Mouse (Mus musculus) kidney, postnatal 0 days (tissue): Measurements from ENCODE around the gene Taar9. TPM values are rescaled to one million over a fixed set of nuclear protein-coding genes. Genes with fewer than 3 reads are reported as not detected.

Source experiments
- ATAC-seq: fragments of 200-750 bp; cut with Nextera tagmentation; replicated peaks from 2 replicates; pipeline ENCODE4 v1.8.0; 2017; ENCODE audit warnings: low read depth, moderate number of reproducible peaks, moderate TSS enrichment, moderate library complexity; ENCODE audit not compliant: low FRiP score
- DNase-seq: peaks from one replicate; pipeline ENCODE4 v3.0.0-alpha.2; 2016; ENCODE audit warnings: low spot score
- H3K27ac ChIP-seq: fragments of 300-500 bp; sonication (generic); 2 replicates; pipeline ENCODE4 v1.5.1; 2014; ENCODE audit warnings: mild to moderate bottlenecking
- H3K27me3 ChIP-seq: fragments of 300-500 bp; sonication (generic); 2 replicates; pipeline ENCODE4 v1.6.1; 2014; ENCODE audit warnings: low read length, mixed read lengths; ENCODE audit not compliant: insufficient read depth
- H3K36me3 ChIP-seq: fragments of 300-500 bp; sonication (generic); 2 replicates; pipeline ENCODE4 v1.6.1; 2014; ENCODE audit warnings: low read length, mixed read lengths; ENCODE audit not compliant: insufficient read depth
- H3K4me1 ChIP-seq: fragments of 300-500 bp; sonication (generic); replicated peaks from 2 replicates; pipeline ENCODE4 v1.6.1; 2014; ENCODE audit warnings: antibody characterized with exemption, low read length, mixed read lengths; ENCODE audit not compliant: insufficient read depth
- H3K4me2 ChIP-seq: fragments of 300-500 bp; sonication (generic); 2 replicates; pipeline ENCODE4 v1.6.1; 2014; ENCODE audit warnings: mild to moderate bottlenecking, low read length, moderate library complexity, mixed read lengths
- H3K4me3 ChIP-seq: fragments of 300-500 bp; sonication (generic); replicated peaks from 2 replicates; pipeline ENCODE4 v1.5.1; 2014; ENCODE audit warnings: low read depth, low read length
- H3K9ac ChIP-seq: fragments of 300-500 bp; sonication (generic); 2 replicates; pipeline ENCODE4 v1.6.1; 2014; ENCODE audit warnings: low read depth, low read length
- H3K9me3 ChIP-seq: fragments of 300-500 bp; sonication (generic); replicated peaks from 2 replicates; pipeline ENCODE4 v1.6.1; 2016; ENCODE audit warnings: low read length, inconsistent platforms, mixed read lengths
- CTCF ChIP-seq: IDR thresholded peaks from 2 replicates; pipeline ENCODE4 v1.5.1; 2016; ENCODE audit warnings: antibody characterized with exemption, low read depth, mild to moderate bottlenecking, moderate library complexity
- WGBS: fragments of 180-500 bp; shearing (Covaris S2); extraction: QIAGEN DNeasy Blood & Tissue Kit; methylation state at CpG from one replicate; pipeline ENCODE4 v1.1.7; 2014; 5-methylcytosine and 5-hydroxymethylcytosine counted together
- polyA plus RNA-seq: library from polyadenylated mRNA; unstranded; fragments of >200 nt; fragmentation: Nextera tagmentation; extraction: Ambion mirVana; gene quantifications from 2 replicates; pipeline ENCODE4 v1.2.1, GENCODE M21; 2015

The Taar9 gene
- polyA plus RNA-seq, 1 experiment from 2014 or later, result not detected

- H3K9ac ChIP-seq, result no peak overlapping the region
- 58% methylated on average over 7 of the region's 7 CpGs for WGBS
- DNase-seq (no peak), ATAC-seq (no peak)
- no peak for TF ChIP-seq CTCF
- H3K4me2 ChIP-seq, result no peak overlapping the region
- H3K9me3 ChIP-seq, result no peaks in the 10 kb centered on the region
- H3K4me3 ChIP-seq, result no peak overlapping the region
- H3K4me1 ChIP-seq, result no peaks in the 10 kb centered on the region
- no peaks in the 10 kb centered on the region for H3K27me3 ChIP-seq
- H3K27ac ChIP-seq, result no peak overlapping the region
- H3K36me3 ChIP-seq, result no peaks in the 10 kb centered on the region
These were observed 24.8 kb upstream of the Taar9 start for GRCm38 (mm10) chr10:24134071-24134645.

GRCm38 (mm10) chr10:24133132-24133531 lies 23.8 kb upstream of the Taar9 start:
- H3K9me3 ChIP-seq, result no peaks in the 10 kb centered on the region
- no peaks in the 10 kb centered on the region for H3K36me3 ChIP-seq
- no peak for TF ChIP-seq CTCF
- H3K4me1 ChIP-seq, result no peaks in the 10 kb centered on the region
- H3K4me2 ChIP-seq, result no peak overlapping the region
- no peaks in the 10 kb centered on the region for H3K27me3 ChIP-seq
- 29% methylated on average over 2 of the region's 2 CpGs for WGBS
- H3K4me3 ChIP-seq, result no peak overlapping the region
- no peak overlapping the region for H3K27ac ChIP-seq
- no peak overlapping the region for H3K9ac ChIP-seq
- DNase-seq, result peak; percentile 11
- ATAC-seq, result no peak

GRCm38 (mm10) chr10:24132273-24132672 lies 22.9 kb upstream of the Taar9 start:
- H3K27ac ChIP-seq, result peak overlapping the region; percentile 81
- ATAC-seq, result peak; percentile 88
- TF ChIP-seq CTCF, result no peak
- no peaks in the 10 kb centered on the region for H3K27me3 ChIP-seq
- H3K9ac ChIP-seq, result 0 out of 2 replicates have a peak overlapping the region, but pooled peaks have one; percentile 5
- no peak overlapping the region for H3K4me3 ChIP-seq
- DNase-seq, result peak; percentile 67
- no peaks in the 10 kb centered on the region for H3K36me3 ChIP-seq
- peak overlapping the region; percentile 50; the same call in 1 of the 2 replicates for H3K4me2 ChIP-seq
- no peaks in the 10 kb centered on the region for H3K4me1 ChIP-seq
- no peaks in the 10 kb centered on the region for H3K9me3 ChIP-seq
- WGBS, result 11% methylated on average over 5 of the region's 5 CpGs

GRCm38 (mm10) chr10:24131451-24132262 lies 22.3 kb upstream of the Taar9 start:
- Histone ChIP-seq H3K9ac (0 out of 2 replicates have a peak overlapping the region, but pooled peaks have one; percentile 5), H3K36me3 (no peaks in the 10 kb centered on the region), H3K9me3 (no peaks in the 10 kb centered on the region), H3K4me1 (no peaks in the 10 kb centered on the region), H3K27ac (peak overlapping the region; percentile 81), H3K27me3 (no peaks in the 10 kb centered on the region), H3K4me3 (peak overlapping the region; percentile 16; the same call in 1 of the 2 replicates), H3K4me2 (peak overlapping the region; percentile 50)
- WGBS, result 13% methylated on average over 9 of the region's 9 CpGs
- peak; percentile 90 for TF ChIP-seq CTCF
- ATAC-seq, result peak; percentile 81
- DNase-seq, result peak; percentile 96

- H3K4me2 ChIP-seq, result no peak overlapping the region
- 45% methylated on average over 6 of the region's 6 CpGs for WGBS
- no peak for ATAC-seq
- H3K27me3 ChIP-seq, result no peaks in the 10 kb centered on the region
- H3K36me3 ChIP-seq, result no peaks in the 10 kb centered on the region
- TF ChIP-seq CTCF, result peak; percentile 84
- no peak overlapping the region for H3K27ac ChIP-seq
- no peak overlapping the region for H3K9ac ChIP-seq
- 0 out of 2 replicates have a peak, but pooled peaks cover 5% of the 10 kb centered on the region for H3K4me1 ChIP-seq
- DNase-seq, result peak; percentile 82
- no peak overlapping the region for H3K4me3 ChIP-seq
- H3K9me3 ChIP-seq, result no peaks in the 10 kb centered on the region
These were observed 1.9 kb upstream of the Taar9 start for GRCm38 (mm10) chr10:24111116-24111778.

GRCm38 (mm10) chr10:24108236-24108635 lies 1.1 kb downstream of the Taar9 start:
- no peak overlapping the region for H3K27ac ChIP-seq
- no peak overlapping the region for H3K4me2 ChIP-seq
- 67% methylated on average over 3 of the region's 3 CpGs for WGBS
- H3K9me3 ChIP-seq, result no peaks in the 10 kb centered on the region
- H3K27me3 ChIP-seq, result no peaks in the 10 kb centered on the region
- no peak for DNase-seq
- ATAC-seq, result no peak
- 0 out of 2 replicates have a peak, but pooled peaks cover 5% of the 10 kb centered on the region for H3K4me1 ChIP-seq
- TF ChIP-seq CTCF, result no peak
- no peaks in the 10 kb centered on the region for H3K36me3 ChIP-seq
- H3K4me3 ChIP-seq, result no peak overlapping the region
- no peak overlapping the region for H3K9ac ChIP-seq
